Mouse (Mus musculus) adrenal gland, postnatal 4 days (tissue): ENCODE data around the gene Gm45194. TPM values are rescaled to one million over a fixed set of nuclear protein-coding genes. Genes with fewer than 3 reads are reported as not detected.

Source experiments
- DNase-seq, 2 experiments: peaks; one replicate each; pipeline ENCODE4 v3.0.0; 2021 to 2022; ENCODE audit warnings: low spot score in 2 of 2, mixed read lengths in 2 of 2
- long read RNA-seq, 2 experiments: library from polyadenylated mRNA; stranded (forward); transcript quantifications; one replicate each; pipeline ENCODE4 v2.0.0; 2021
- total RNA-seq, 2 experiments: library from RNA; stranded (reverse); gene quantifications; 2 replicates each; pipeline ENCODE4 v1.2.3; 2021

Gm45194 gene
- total RNA-seq, result 1 to 10 TPM; 5.2 to 7.3 TPM
- long read RNA-seq, experiment 1, partial matches to known transcripts, result 0 of 1 reads
- long read RNA-seq, experiment 1, other reads (novel, unspliced or antisense), result 1 of 1 reads
- long read RNA-seq, experiment 2, partial matches to known transcripts, result 0 of 2 reads
- long read RNA-seq, experiment 2, other reads (novel, unspliced or antisense), result 2 of 2 reads

- no peak for DNase-seq
These were observed at the start of gene Gm45194 for GRCm38 (mm10) chrX:111891089-111891488. Gene Gm45194, plus strand, starts transcription at chrX:111891389.

- DNase-seq, result no peak
These were observed 35.3 kb upstream of the Gm45194 start for GRCm38 (mm10) chrX:111855878-111856277.

DNA sequence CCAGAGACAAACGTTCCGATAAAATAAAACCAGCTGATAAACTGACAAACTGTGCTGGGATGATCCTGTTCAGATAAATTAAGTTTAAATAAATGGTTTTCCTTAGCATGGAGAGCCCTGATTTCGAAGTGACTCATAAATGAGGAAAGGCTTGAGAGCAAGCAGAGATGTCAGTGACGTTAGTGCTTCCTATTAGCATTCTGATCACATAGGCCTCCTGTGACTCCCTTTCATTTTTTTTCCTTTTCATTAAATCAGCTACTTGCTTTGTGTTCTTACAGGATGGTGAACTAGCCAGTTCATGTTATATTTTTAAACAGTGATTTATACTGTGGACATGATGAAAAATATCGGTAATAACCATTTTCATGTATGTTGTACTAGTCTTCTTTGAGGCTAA is 9.9 kb upstream of the Gm45194 start:
- DNase-seq, result no peak

DNA sequence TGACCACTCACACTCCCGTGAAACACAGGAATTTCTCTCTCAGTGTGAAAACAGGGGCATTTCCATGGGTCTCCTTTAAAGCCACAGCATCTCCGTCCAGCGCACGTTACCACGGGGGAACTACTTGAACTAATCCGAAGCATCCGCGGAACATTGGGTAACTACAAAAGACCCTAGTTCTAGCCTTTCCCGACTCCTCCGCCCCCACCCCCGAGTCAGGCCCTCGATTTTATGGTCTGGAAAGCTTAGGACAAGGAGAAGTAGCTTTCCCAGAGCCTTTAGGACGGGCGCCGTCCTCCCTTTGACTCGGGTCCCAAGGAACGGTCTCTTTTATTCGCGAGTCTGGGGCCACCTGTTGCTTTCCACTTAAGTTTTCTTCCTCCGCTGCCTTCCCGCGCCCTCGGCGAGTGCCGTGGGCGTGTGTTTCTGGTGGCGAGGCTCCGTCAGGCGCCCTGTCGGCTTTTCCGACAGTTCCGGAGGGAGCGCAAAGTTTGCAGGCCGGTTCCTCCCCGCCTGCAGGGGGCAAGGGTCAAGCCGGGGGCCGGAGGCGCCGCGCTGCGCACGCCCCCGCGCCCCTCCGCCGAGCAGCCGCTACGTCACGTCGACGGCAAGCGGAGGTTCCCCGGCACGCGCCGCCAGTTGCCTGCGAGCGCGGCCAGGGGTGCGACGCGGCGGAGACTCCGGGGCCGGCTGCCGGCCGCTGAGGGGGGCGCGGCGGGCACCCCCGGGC is 3.3 kb downstream of the Gm45194 start:
- no peak for DNase-seq

GRCm38 (mm10) chrX:111895084-111895779 is 4.0 kb downstream of the Gm45194 start:
- DNase-seq, result no peak

DNA sequence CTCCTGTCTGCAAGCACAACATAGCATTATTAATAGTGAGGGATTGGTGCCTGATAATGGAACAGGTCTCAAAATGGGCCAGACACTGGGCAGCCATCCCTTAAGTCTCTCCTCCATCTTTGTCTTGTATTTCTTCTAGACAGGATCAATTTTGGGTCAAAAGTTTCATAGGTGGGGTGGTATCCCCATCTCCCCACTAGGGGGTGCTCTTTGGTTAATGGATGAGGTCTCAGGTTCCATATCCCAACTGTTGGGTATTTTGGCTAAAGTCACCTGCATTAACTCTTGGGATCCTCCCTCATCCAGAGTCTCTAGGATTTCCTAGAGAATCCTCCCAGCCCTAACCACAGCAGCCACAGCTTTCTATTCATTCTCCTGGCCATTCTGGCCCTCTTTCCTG is 26.2 kb downstream of the Gm45194 start:
- no peak for DNase-seq

GRCm38 (mm10) chrX:111960909-111961308 is 69.7 kb downstream of the Gm45194 start:
- DNase-seq, result no peak

DNA sequence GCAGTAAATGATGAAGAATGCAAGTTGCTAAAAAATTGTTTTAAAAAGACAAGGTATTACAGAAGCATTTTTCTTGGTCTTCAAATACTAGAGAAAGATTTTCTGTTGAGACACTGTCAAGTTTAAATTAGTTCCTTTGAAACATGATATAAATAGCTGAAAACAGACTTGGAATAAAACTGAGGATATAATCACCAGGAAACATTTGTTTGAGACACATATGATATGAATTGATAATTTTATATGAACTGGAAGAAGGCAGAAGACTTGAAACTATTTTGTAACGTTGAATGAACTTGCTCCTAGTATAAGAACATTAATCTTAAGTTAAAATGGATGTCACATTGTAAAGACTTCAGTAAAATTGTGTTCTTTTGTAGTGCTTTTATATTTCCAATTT is 108.5 kb downstream of the Gm45194 start:
- no peak for DNase-seq

GRCm38 (mm10) chrX:112010707-112011106 is 119.5 kb downstream of the Gm45194 start, which contains the start of gene Tex16:
Gene Tex16, plus strand, starts transcription at chrX:112011007.
- no peak for DNase-seq

DNA sequence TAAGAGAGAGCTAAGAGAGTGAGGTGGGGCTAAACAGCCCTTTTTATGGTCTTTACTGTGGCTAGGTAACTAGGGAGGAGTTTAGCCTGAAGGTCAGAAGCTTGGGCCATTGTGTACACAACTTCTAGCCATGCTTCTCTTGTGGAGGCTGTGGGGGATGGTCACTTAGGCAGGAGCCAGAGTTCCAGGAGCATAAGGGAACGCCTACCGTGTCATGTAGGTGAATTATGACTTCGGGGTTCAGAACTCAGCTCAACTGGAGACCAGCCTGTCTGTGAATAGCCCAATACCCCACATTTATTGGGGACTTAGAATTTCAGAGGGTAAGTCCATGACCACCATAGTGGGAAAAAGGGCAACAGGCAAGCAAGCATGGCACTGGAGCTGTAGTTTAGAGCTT is 347.6 kb downstream of the Gm45194 start, which contains the start of gene 4933403O08Rik:
4933403O08Rik (plus strand) TSS at position 301 of the 400 bp plus-strand sequence.
- no peak for DNase-seq

GRCm38 (mm10) chrX:112242916-112243315 is 351.7 kb downstream of the Gm45194 start:
- no peak for DNase-seq

DNA sequence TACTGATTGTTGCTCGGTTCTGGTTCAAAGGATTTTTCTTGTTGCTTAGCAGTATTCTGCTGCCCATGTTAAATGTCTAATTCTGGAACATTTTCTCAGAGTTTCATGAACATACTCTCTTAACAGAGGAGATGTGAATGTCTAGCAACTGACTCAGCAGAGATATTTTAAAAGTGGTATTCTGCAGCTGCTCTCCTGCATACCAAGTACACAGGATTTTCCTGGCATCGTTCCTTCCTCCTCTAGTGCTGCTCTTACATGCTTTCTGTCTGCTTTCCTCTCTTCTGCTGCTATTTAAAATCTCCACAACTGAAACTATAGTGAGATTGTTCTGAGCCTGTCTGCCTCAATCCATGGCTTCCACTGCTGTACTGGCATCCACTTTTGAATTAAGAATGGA is 364.3 kb downstream of the Gm45194 start:
- no peak for DNase-seq

- no peak for DNase-seq
These were observed 382.4 kb downstream of the Gm45194 start for GRCm38 (mm10) chrX:112273550-112273949.

Other genes with a start within 250 kb of the Gm45194 start
- 1 to 10 TPM; 1.3 to 1.5 TPM for gene Hdx, start 194.3 kb upstream of the Gm45194 start, total RNA-seq
- 1 to 10 TPM; 3.4 TPM for gene Tex16, start 119.6 kb downstream of the Gm45194 start, total RNA-seq